Mouse (Mus musculus): Measurements from ENCODE around the gene Sord. TPM values are rescaled to one million over a fixed set of nuclear protein-coding genes. Genes with fewer than 3 reads are reported as not detected.
A peak's percentile ranks its signal among the peaks of the same experiment; 100 is the strongest.

Gene Sord
- polyA plus RNA-seq, 1 experiment: 17.9 TPM

DNA sequence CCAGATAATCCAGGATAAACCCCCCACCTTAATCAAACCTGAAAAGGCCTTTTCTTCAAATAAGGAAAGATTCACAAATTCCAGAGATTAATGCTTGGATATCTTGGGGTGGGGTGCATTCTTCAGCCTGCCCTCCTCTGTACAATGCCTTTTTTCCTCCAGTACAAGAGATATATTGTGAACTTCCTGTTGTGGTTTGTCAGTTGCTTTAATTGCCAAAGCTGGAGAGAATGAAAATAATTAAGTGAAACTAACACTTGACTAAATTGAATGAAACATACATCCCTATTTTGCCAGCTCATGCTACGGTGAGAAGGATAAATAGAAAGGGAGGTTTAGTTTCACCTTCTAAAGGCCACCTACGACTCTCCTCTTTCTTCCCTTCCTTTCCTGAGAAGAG is 16.3 kb upstream of the Sord start:
- no peak overlapping the region for H3K4me3 ChIP-seq (ENCODE audit: insufficient read depth, low read length)
- no peak overlapping the region for H3K27ac ChIP-seq (ENCODE audit: insufficient read depth, low read length)
- TF ChIP-seq CTCF (IDR thresholded peaks at IDR 0.05; ENCODE audit: borderline replicate concordance, insufficient read depth, low read length): no peak
- no peak for TF ChIP-seq POLR2A (IDR thresholded peaks at IDR 0.05; ENCODE audit: low read depth, low read length)
- H3K4me1 ChIP-seq (ENCODE audit: control insufficient read depth, insufficient read depth, low read length): no peaks in the 10 kb centered on the region

DNA sequence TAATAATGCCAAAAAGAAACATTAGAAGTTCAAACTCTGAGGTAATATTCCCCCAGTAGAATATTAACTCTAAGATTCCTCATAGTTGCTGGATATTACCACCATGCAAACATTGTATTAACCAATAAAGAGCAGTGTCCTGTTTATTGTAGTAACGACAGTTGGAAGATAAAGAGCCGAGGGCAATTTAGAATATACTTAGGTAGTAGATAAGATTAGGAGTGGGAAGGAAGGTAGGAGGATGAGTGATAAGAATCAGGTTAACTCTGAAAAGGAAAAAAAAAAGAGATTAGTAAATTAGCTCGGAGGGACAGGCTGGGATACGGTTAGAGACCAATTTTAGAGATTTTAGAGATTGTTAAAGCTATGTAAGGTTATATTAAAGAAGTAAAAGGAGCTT is 13.2 kb upstream of the Sord start:
- H3K27ac ChIP-seq (ENCODE audit: insufficient read depth, low read length): no peak overlapping the region
- TF ChIP-seq CTCF (IDR thresholded peaks at IDR 0.05; ENCODE audit: borderline replicate concordance, insufficient read depth, low read length): no peak
- TF ChIP-seq POLR2A (IDR thresholded peaks at IDR 0.05; ENCODE audit: low read depth, low read length): no peak
- no peaks in the 10 kb centered on the region for H3K4me1 ChIP-seq (ENCODE audit: control insufficient read depth, insufficient read depth, low read length)
- H3K4me3 ChIP-seq (ENCODE audit: insufficient read depth, low read length): no peak overlapping the region

DNA sequence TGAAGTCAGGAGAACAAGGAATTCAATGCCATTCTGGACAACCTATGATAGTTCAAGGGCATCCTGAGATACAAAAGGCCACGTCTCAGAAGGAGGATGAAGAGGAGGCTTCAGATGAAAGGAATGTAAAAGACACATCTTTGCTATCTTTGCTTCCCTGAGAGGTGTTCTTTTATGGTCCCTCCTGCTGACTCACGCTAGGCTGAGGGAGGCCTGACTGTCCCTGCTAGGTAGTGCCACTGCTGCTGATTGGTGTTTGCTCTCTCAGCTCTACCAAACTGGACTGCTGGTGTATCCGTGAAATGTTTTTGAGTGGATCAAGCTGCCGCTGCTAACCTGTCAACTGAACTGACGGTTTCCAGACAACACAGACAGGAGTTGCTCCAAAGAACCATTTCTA is 12.8 kb upstream of the Sord start:
- Histone ChIP-seq H3K4me3 (ENCODE audit: insufficient read depth, low read length) (no peak overlapping the region), H3K4me1 (ENCODE audit: control insufficient read depth, insufficient read depth, low read length) (no peaks in the 10 kb centered on the region)

DNA sequence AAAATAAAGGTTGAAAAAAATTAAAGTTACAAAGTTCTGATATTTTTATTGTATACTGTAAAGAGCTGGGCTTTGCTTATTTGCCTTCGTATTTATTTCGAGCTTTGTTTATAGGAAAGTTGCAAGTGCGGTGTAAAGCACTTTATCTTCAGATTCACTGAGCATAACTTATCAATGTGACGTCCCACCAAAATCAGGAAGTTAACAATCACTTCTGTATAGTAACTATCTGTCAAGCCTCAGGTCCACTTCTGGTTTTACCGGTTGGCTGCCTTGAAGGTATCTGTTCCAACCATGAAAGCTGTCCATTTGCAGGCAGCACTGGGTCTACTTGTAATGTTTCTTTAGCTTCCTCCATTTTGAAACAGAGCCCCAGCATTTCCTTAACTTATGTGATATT is 12.3 kb upstream of the Sord start:
- Histone ChIP-seq H3K27ac (ENCODE audit: insufficient read depth, low read length) (no peak overlapping the region), H3K4me3 (ENCODE audit: insufficient read depth, low read length) (no peak overlapping the region), H3K4me1 (ENCODE audit: control insufficient read depth, insufficient read depth, low read length) (no peaks in the 10 kb centered on the region)
- TF ChIP-seq POLR2A (IDR thresholded peaks at IDR 0.05; ENCODE audit: low read depth, low read length) (no peak), CTCF (IDR thresholded peaks at IDR 0.05; ENCODE audit: borderline replicate concordance, insufficient read depth, low read length) (no peak)

More for the DNA sequence above, 12.8 kb upstream of the Sord start:
- TF ChIP-seq CTCF (IDR thresholded peaks at IDR 0.05; ENCODE audit: borderline replicate concordance, insufficient read depth, low read length) (no peak), POLR2A (IDR thresholded peaks at IDR 0.05; ENCODE audit: low read depth, low read length) (no peak)
- no peak overlapping the region for H3K27ac ChIP-seq (ENCODE audit: insufficient read depth, low read length)

GRCm38 (mm10) chr2:122223654-122224053 is 10.9 kb upstream of the Sord start:
- TF ChIP-seq POLR2A (IDR thresholded peaks at IDR 0.05; ENCODE audit: low read depth, low read length) (no peak), CTCF (IDR thresholded peaks at IDR 0.05; ENCODE audit: borderline replicate concordance, insufficient read depth, low read length) (no peak)
- no peak overlapping the region for H3K4me3 ChIP-seq (ENCODE audit: insufficient read depth, low read length)
- H3K4me1 ChIP-seq (ENCODE audit: control insufficient read depth, insufficient read depth, low read length): no peaks in the 10 kb centered on the region
- no peak overlapping the region for H3K27ac ChIP-seq (ENCODE audit: insufficient read depth, low read length)

DNA sequence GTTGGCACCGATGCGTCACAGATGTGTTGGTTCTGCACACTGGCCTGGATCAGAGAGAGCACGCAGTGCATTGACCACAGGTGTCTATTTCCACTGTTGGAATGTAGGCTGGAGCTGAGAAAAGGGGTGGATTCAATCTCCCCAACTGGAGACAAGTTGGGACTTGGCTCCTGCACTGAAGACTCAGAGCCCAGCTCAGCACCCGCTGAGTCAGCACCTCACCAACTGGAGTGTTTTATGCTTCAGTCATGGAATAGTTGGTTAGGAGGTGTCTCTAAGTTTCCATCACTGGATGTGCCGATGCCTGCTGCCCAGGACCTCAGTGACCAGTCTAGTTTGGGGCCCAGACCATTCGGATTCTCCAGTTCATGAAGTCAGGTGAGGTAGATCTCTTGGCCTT is 4.2 kb upstream of the Sord start:
- no peak overlapping the region for H3K4me3 ChIP-seq (ENCODE audit: insufficient read depth, low read length)
- H3K27ac ChIP-seq (ENCODE audit: insufficient read depth, low read length): no peak overlapping the region
- no peaks in the 10 kb centered on the region for H3K4me1 ChIP-seq (ENCODE audit: control insufficient read depth, insufficient read depth, low read length)
- TF ChIP-seq POLR2A (IDR thresholded peaks at IDR 0.05; ENCODE audit: low read depth, low read length) (no peak), CTCF (IDR thresholded peaks at IDR 0.05; ENCODE audit: borderline replicate concordance, insufficient read depth, low read length) (no peak)

DNA sequence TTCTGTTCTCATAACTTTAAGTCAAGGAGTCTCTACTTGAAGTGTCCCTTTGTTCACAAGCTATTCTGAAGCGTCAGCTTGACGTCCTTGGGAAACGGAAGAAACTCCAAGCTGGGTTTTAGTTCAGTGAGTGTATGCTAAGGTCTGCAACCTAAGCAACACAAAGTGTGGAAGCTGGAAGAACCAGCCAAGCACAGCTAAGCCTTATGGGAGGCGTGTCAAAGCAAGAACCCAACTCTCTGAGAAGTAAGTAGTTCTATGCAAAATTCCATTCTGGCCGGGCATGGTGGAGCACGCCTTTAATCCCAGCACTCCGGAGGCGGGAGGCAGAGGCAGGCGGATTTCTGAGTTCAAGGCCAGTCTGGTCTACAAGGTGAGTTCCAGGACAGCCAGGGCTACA is 2.9 kb upstream of the Sord start:
- TF ChIP-seq CTCF (IDR thresholded peaks at IDR 0.05; ENCODE audit: borderline replicate concordance, insufficient read depth, low read length) (no peak), POLR2A (IDR thresholded peaks at IDR 0.05; ENCODE audit: low read depth, low read length) (no peak)
- Histone ChIP-seq H3K4me3 (ENCODE audit: insufficient read depth, low read length) (no peak overlapping the region), H3K27ac (ENCODE audit: insufficient read depth, low read length) (no peak overlapping the region), H3K4me1 (ENCODE audit: control insufficient read depth, insufficient read depth, low read length) (no peaks in the 10 kb centered on the region)

DNA sequence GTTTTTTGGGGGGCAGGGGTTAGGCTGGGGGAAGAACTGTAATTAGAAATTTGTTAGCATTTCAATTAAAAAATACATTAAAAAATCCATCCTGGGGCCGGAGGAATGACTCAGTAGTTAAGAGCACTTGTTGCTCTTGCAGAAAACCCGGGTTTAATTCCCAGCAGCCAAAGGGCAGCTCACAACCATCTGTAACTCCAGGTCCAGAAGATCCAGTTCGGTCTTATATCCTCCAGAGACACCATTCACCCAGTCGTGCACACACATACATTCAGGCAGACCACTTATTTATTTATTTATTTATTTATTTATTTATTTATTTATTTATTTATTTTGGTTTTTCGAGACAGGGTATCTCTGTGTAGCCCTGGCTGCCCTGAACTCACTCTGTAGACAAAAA is 1.2 kb upstream of the Sord start:
- TF ChIP-seq CTCF (IDR thresholded peaks at IDR 0.05; ENCODE audit: borderline replicate concordance, insufficient read depth, low read length): no peak
- TF ChIP-seq POLR2A (IDR thresholded peaks at IDR 0.05; ENCODE audit: low read depth, low read length): no peak
- Histone ChIP-seq H3K4me3 (ENCODE audit: insufficient read depth, low read length) (no peak overlapping the region), H3K27ac (ENCODE audit: insufficient read depth, low read length) (no peak overlapping the region), H3K4me1 (ENCODE audit: control insufficient read depth, insufficient read depth, low read length) (no peaks in the 10 kb centered on the region)

DNA sequence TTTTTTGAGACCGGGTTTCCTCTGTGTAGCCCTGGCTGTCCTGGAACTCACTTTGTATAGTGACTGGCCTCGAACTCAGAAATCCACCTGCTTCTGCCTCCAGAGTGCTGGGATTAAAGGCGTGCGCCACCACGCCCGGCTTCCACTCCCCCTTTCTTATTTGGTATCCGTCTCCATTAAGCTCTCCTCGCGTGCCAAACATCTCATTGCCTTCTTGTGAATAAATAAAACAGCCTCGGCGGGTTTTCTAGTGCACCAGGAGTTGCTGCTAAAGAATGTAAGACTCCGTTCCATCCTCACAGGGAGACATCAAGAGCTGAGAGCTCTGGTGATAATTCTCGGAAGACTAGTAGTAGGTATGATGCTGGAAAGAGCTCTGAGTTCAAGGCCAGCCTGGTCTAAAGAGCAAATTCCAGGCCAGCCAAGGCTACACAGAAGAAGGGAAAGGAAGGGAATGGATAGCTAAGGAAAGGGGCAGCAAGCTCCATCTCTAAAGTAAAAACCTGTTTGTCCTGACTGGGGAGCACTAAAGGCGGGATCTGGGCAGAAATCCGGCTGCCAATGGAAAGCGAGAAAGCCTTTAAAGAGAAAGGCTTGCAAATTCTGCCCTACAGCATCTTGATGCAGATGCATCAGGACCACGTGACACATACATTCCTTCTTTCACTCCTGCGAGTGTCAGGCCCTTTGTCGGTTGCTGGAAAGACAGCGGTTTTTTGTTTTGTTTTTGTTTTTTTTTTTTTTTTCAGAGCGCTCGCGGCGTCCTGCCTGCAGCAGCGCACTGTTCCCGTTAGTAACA is 591 bp upstream of the Sord start:
- Histone ChIP-seq H3K27ac (ENCODE audit: insufficient read depth, low read length) (no peak overlapping the region), H3K4me1 (ENCODE audit: control insufficient read depth, insufficient read depth, low read length) (no peaks in the 10 kb centered on the region)
- TF ChIP-seq POLR2A (IDR thresholded peaks at IDR 0.05; ENCODE audit: low read depth, low read length) (no peak), CTCF (IDR thresholded peaks at IDR 0.05; ENCODE audit: borderline replicate concordance, insufficient read depth, low read length) (no peak)

DNA sequence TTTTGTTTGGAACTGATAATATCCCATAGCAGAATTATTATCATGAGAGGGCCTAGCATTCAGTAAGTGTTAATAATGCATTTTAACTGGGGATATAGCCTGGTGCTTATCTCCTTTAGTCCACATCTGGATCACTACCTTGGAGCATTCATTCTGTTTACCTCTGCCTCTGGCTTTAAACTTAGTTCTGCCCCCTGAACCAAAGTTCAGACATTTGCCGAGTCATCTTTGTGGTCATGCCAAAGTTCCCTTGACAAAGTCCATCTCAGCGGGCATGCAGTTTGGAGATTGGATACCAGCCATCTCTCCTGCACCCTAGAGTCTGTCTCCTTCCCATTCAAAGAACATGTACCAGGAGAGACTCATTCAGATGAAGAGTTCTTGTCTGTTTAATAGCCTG is 876 bp downstream of the Sord start:
- TF ChIP-seq POLR2A (IDR thresholded peaks at IDR 0.05; ENCODE audit: low read depth, low read length) (no peak), CTCF (IDR thresholded peaks at IDR 0.05; ENCODE audit: borderline replicate concordance, insufficient read depth, low read length) (no peak)
- H3K27ac ChIP-seq (ENCODE audit: insufficient read depth, low read length): no peak overlapping the region
- H3K4me1 ChIP-seq (ENCODE audit: control insufficient read depth, insufficient read depth, low read length): no peaks in the 10 kb centered on the region
- H3K4me3 ChIP-seq (ENCODE audit: insufficient read depth, low read length): no peak overlapping the region; the same call in 1 of the 2 replicates

More for the DNA sequence above, 591 bp upstream of the Sord start:
- peak overlapping the region; percentile 48 for H3K4me3 ChIP-seq (ENCODE audit: insufficient read depth, low read length)
